Mouse (Mus musculus) lung, embryonic 16.5 days (tissue): ENCODE results near the gene Pla2g12a. TPM values are rescaled to one million over a fixed set of nuclear protein-coding genes. Genes with fewer than 3 reads are reported as not detected.

Experiments
- ATAC-seq: fragments of 200-750 bp; cut with Nextera tagmentation; 2 replicates; pipeline ENCODE4 v1.8.0; 2017; ENCODE audit warnings: low read depth, mild to moderate bottlenecking, moderate library complexity
- H3K27ac ChIP-seq: fragments of 300-500 bp; sonication (generic); 2 replicates; pipeline ENCODE4 v1.5.1; 2014; ENCODE audit warnings: mild to moderate bottlenecking, control low read depth, low read length
- H3K27me3 ChIP-seq: fragments of 300-500 bp; sonication (generic); 2 replicates; pipeline ENCODE4 v1.6.1; 2014; ENCODE audit warnings: low read depth, low read length, mixed read lengths; ENCODE audit not compliant: control insufficient read depth, insufficient read depth
- H3K36me3 ChIP-seq: fragments of 300-500 bp; sonication (generic); 2 replicates; pipeline ENCODE4 v1.6.1; 2014; ENCODE audit warnings: low read length; ENCODE audit not compliant: control insufficient read depth, insufficient read depth
- H3K4me1 ChIP-seq: fragments of 300-500 bp; sonication (generic); replicated peaks from 2 replicates; pipeline ENCODE4 v1.6.1; 2014; ENCODE audit warnings: low read length, mixed read lengths; ENCODE audit not compliant: control insufficient read depth, insufficient read depth
- H3K4me2 ChIP-seq: fragments of 300-500 bp; sonication (generic); 2 replicates; pipeline ENCODE4 v1.6.1; 2014; ENCODE audit warnings: low read depth, low read length, control low read depth
- H3K4me3 ChIP-seq: fragments of 300-500 bp; sonication (generic); 2 replicates; pipeline ENCODE4 v1.5.1; 2014; ENCODE audit warnings: mild to moderate bottlenecking, low read length, control low read depth
- H3K9ac ChIP-seq: fragments of 300-500 bp; sonication (generic); 2 replicates; pipeline ENCODE4 v1.6.1; 2014; ENCODE audit warnings: low read length, control low read depth
- H3K9me3 ChIP-seq: fragments of 300-500 bp; sonication (generic); 2 replicates; pipeline ENCODE4 v1.6.1; 2016; ENCODE audit warnings: low read length; ENCODE audit not compliant: control insufficient read depth
- WGBS: fragments of 180-500 bp; shearing (Covaris S2); extraction: QIAGEN DNeasy Blood & Tissue Kit; methylation state at CpG from one replicate; pipeline ENCODE4 v1.1.7; 2014; 5-methylcytosine and 5-hydroxymethylcytosine counted together
- polyA plus RNA-seq: library from polyadenylated mRNA; unstranded; fragments of >200 nt; fragmentation: Nextera tagmentation; extraction: Ambion mirVana; gene quantifications from 2 replicates; pipeline ENCODE4 v1.2.1, GENCODE M21; 2015

Pla2g12a gene
- polyA plus RNA-seq, 1 experiment from 2014 or later: 38.5 TPM

DNA sequence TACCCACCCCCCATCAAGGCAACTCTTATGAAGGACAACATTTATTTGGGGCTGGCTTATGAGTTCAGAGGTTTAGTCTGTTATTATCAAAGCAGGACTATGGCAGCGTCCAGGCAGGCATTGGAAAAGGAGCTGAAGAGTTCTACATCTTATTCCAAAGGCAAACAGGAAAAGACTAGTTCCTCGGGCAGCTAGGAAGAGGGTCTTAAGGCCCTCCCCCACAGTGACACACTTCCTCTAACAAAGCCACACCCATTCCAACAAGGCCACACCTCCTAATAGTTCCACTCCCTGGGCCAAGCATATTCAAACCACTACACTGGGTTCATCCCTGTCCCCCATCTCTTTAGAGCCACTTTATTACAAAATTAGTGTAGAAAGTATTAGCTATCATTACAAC lies 15.8 kb upstream of the Pla2g12a start:
- no peak overlapping the region for H3K4me3 ChIP-seq
- no peaks in the 10 kb centered on the region for H3K4me1 ChIP-seq
- ATAC-seq: no peak
- 51% methylated on average over 2 of the region's 2 CpGs for WGBS
- no peak overlapping the region for H3K4me2 ChIP-seq
- H3K9ac ChIP-seq: no peak overlapping the region
- H3K9me3 ChIP-seq: 0 out of 2 replicates have a peak, but pooled peaks cover under 1% of the 10 kb centered on the region
- no peaks in the 10 kb centered on the region for H3K27me3 ChIP-seq
- no peak overlapping the region for H3K27ac ChIP-seq
- no peaks in the 10 kb centered on the region for H3K36me3 ChIP-seq

DNA sequence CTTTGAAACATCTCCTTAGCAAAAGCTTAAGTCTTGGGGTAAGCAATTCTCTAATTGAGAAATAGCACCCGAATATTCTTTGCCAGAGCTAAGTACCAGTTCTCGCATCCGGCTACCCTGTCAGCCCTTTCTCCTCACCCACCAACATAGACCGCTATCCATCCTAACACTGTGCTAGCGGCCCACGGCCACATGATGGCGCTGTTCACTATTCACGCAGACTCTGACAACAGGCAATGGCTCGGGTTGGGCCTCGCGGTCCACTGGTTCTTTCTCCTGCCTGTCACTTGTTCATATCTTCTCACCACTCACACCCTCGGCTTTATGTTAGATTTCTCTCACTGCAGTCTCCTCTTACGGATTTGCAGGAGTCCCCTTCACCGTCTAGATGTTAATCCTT lies 14.7 kb upstream of the Pla2g12a start:
- Histone ChIP-seq H3K4me1 (no peaks in the 10 kb centered on the region), H3K4me2 (no peak overlapping the region), H3K36me3 (no peaks in the 10 kb centered on the region), H3K27ac (no peak overlapping the region), H3K9ac (no peak overlapping the region), H3K27me3 (no peaks in the 10 kb centered on the region), H3K4me3 (no peak overlapping the region), H3K9me3 (no peaks in the 10 kb centered on the region)
- no peak for ATAC-seq
- WGBS: 48% methylated on average over 14 of the region's 14 CpGs

DNA sequence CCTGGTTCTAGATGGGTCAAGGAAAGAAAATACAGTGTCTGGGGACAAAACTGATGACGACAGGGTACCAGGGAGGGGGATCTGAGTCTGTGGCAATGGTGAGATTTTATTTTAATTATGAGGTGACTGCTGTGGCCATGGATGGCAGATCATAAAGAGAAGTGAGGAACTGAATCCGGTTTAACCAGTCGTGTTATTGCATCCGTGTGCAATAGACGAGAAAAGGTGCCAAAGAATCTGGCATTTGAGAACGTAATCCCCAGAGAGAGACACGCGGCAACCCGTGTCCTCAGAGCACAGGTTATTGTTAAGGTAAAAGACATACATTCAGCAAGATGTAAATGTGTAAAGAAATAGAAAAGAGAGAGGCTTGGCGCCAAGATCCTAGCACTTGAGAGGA lies 1.1 kb upstream of the Pla2g12a start:
- no peak for ATAC-seq
- H3K9ac ChIP-seq: no peak overlapping the region
- 82% methylated on average over 10 of the region's 10 CpGs for WGBS
- H3K27me3 ChIP-seq: no peaks in the 10 kb centered on the region
- peaks cover 9% of the 10 kb centered on the region; the same call in 1 of the 2 replicates for H3K4me1 ChIP-seq
- H3K9me3 ChIP-seq: no peaks in the 10 kb centered on the region
- no peaks in the 10 kb centered on the region for H3K36me3 ChIP-seq
- no peak overlapping the region for H3K4me3 ChIP-seq
- no peak overlapping the region for H3K27ac ChIP-seq
- H3K4me2 ChIP-seq: no peak overlapping the region

- Histone ChIP-seq H3K9ac (peak overlapping the region; percentile 79), H3K36me3 (no peaks in the 10 kb centered on the region), H3K27me3 (no peaks in the 10 kb centered on the region), H3K9me3 (no peaks in the 10 kb centered on the region), H3K4me2 (peak overlapping the region; percentile 95), H3K27ac (peak overlapping the region; percentile 66), H3K4me1 (peaks cover 9% of the 10 kb centered on the region; the same call in 1 of the 2 replicates), H3K4me3 (peak overlapping the region; percentile 73)
- WGBS: under 1% methylated on average over 24 of the region's 25 CpGs
- peak; percentile 79 for ATAC-seq
Observed at GRCm38 (mm10) chr3:129879131-129879757, 838 bp downstream of the Pla2g12a start.

GRCm38 (mm10) chr3:129879913-129880312 lies 1.5 kb downstream of the Pla2g12a start:
- Histone ChIP-seq H3K4me3 (peak overlapping the region; percentile 73; the same call in 1 of the 2 replicates), H3K9ac (no peak overlapping the region), H3K27me3 (no peaks in the 10 kb centered on the region), H3K4me2 (peak overlapping the region; percentile 95), H3K4me1 (peaks cover 9% of the 10 kb centered on the region; the same call in 1 of the 2 replicates), H3K36me3 (no peaks in the 10 kb centered on the region), H3K27ac (no peak overlapping the region), H3K9me3 (no peaks in the 10 kb centered on the region)
- 54% methylated on average over 2 of the region's 2 CpGs for WGBS
- no peak for ATAC-seq

GRCm38 (mm10) chr3:129880925-129881593 lies 2.7 kb downstream of the Pla2g12a start:
- Histone ChIP-seq H3K27me3 (no peaks in the 10 kb centered on the region), H3K4me1 (peaks cover 9% of the 10 kb centered on the region; the same call in 1 of the 2 replicates), H3K9ac (no peak overlapping the region), H3K36me3 (no peaks in the 10 kb centered on the region), H3K27ac (no peak overlapping the region), H3K4me3 (no peak overlapping the region), H3K4me2 (no peak overlapping the region), H3K9me3 (no peaks in the 10 kb centered on the region)
- ATAC-seq: no peak
- 54% methylated on average over 8 of the region's 8 CpGs for WGBS

- Histone ChIP-seq H3K4me2 (no peak overlapping the region), H3K36me3 (no peaks in the 10 kb centered on the region), H3K4me3 (no peak overlapping the region), H3K9ac (no peak overlapping the region), H3K9me3 (no peaks in the 10 kb centered on the region), H3K4me1 (no peaks in the 10 kb centered on the region), H3K27me3 (no peaks in the 10 kb centered on the region), H3K27ac (no peak overlapping the region)
- 53% methylated on average over 9 of the region's 9 CpGs for WGBS
- no peak for ATAC-seq
Observed at GRCm38 (mm10) chr3:129885577-129885976, 7.2 kb downstream of the Pla2g12a start.

DNA sequence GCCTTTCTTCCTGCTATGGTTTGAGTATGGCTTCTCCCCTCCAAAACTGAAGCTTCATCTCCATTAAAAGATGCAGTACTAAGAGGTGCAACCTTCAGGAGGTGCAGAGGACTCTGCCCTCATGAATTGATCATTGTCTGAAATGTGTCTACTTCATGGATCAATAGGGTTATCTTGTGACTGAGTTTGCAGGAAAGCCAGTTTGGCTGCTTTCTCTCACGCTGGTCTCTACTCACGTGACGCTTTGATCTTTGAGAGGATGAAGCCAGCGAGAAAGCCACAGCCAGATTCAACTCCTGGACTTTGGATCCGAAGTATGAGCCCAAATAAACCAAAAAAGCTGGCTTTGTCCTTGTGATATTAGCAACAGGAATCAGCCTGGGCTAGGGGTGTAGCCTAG lies 8.0 kb downstream of the Pla2g12a start:
- Histone ChIP-seq H3K9ac (no peak overlapping the region), H3K27me3 (no peaks in the 10 kb centered on the region), H3K4me2 (no peak overlapping the region), H3K4me3 (no peak overlapping the region), H3K27ac (no peak overlapping the region), H3K36me3 (no peaks in the 10 kb centered on the region), H3K4me1 (no peaks in the 10 kb centered on the region), H3K9me3 (no peaks in the 10 kb centered on the region)
- no peak for ATAC-seq
- WGBS: 62% methylated on average over 5 of the region's 5 CpGs

GRCm38 (mm10) chr3:129887779-129888517 lies 9.5 kb downstream of the Pla2g12a start:
- H3K27me3 ChIP-seq: no peaks in the 10 kb centered on the region
- no peak for ATAC-seq
- H3K9me3 ChIP-seq: no peaks in the 10 kb centered on the region
- no peak overlapping the region for H3K4me3 ChIP-seq
- H3K9ac ChIP-seq: no peak overlapping the region
- H3K27ac ChIP-seq: no peak overlapping the region
- 69% methylated on average over 13 of the region's 13 CpGs for WGBS
- no peaks in the 10 kb centered on the region for H3K36me3 ChIP-seq
- no peak overlapping the region for H3K4me2 ChIP-seq
- no peaks in the 10 kb centered on the region for H3K4me1 ChIP-seq
